Comparison of ENCODE assay signal across 8 mouse cellular contexts in genomic region chr8:110177359-110178155, GRCm38 (mm10). TPM values are rescaled to one million over a fixed set of nuclear protein-coding genes. Genes with fewer than 3 reads are reported as not detected.
DNase-seq lines count a peak whose midpoint lies in the region; ATAC-seq lines count a peak whose summit lies in the region.

No protein-coding gene starts in this region.

- no peak overlapping the region for H3K27ac ChIP-seq in stomach, embryonic 15.5 days

- H3K9me3 ChIP-seq in stomach, embryonic 15.5 days: no peaks in the 10 kb centered on the region

- intact Hi-C loops in gastrocnemius, postnatal 14 days (cut with DNase I; ENCODE audit: low total_unique reads): no loop called here

- H3K9ac ChIP-seq in stomach, embryonic 15.5 days: no peak overlapping the region

- H3K4me1 ChIP-seq in stomach, embryonic 15.5 days: 0 out of 2 replicates have a peak, but pooled peaks cover 8% of the 10 kb centered on the region

- WGBS in stomach, embryonic 15.5 days: 22% methylated on average over 22 of the region's 22 CpGs

- H3K36me3 ChIP-seq in stomach, embryonic 15.5 days: no peaks in the 10 kb centered on the region

- H3K4me3 ChIP-seq in stomach, embryonic 15.5 days (replicated peaks): no peak overlapping the region

- DNase-seq in kidney, postnatal 4 days: peak; percentile 21 to 43
- DNase-seq in kidney, adult 11 months: no peak
- DNase-seq in cerebellum, adult 11-12 months: peak; percentile 95
- DNase-seq in gastrocnemius, postnatal 14 days: peak; percentile 58
- DNase-seq in layer of hippocampus, postnatal 36 days: peak; percentile 26 to 50
- no peak for DNase-seq in thymus, postnatal 14 days

- H3K27me3 ChIP-seq in stomach, embryonic 15.5 days (replicated peaks): 0 out of 2 replicates have a peak, but pooled peaks cover 7% of the 10 kb centered on the region

- ATAC-seq in stomach, embryonic 15.5 days (ENCODE audit: insufficient read depth, low FRiP score, low read depth): 0 out of 2 replicates have a peak, but pooled peaks have one; percentile 27
- ATAC-seq in erythroblast, adult 5-6 weeks (replicated peaks; ENCODE audit: low FRiP score, poor library complexity, severe bottlenecking): no peak

- H3K4me2 ChIP-seq in stomach, embryonic 15.5 days: peak overlapping the region; percentile 30; the same call in 1 of the 2 replicates

RNA-seq across cellular contexts. Expression of gene Calb2, which starts 9.5 kb away (rescaled TPM):
- under 1 TPM; 0.25 to 0.27 TPM for total RNA-seq in gastrocnemius, postnatal 14 days (2021)
- 10 to 100 TPM; 44.3 to 51.0 TPM for total RNA-seq in layer of hippocampus, postnatal 36 days (2021)
- polyA plus RNA-seq in stomach, embryonic 15.5 days (2015; fragmentation: Nextera tagmentation; extraction: Ambion mirVana): 0.18 and 0.32 TPM in 2 replicates
- total RNA-seq in erythroblast, adult 5-6 weeks (2015; ENCODE audit: low replicate concordance): not detected in 2 replicates
- total RNA-seq in erythroblast, adult 5-6 weeks (2017; ENCODE audit: low replicate concordance): not detected in 2 replicates

RNA-seq across cellular contexts. Expression of gene Cmtr2, which starts 37.9 kb away (rescaled TPM):
- total RNA-seq in gastrocnemius, postnatal 14 days (2021): 1 to 10 TPM; 2.6 to 3.4 TPM
- total RNA-seq in layer of hippocampus, postnatal 36 days (2021): 1 to 10 TPM; 5.3 to 6.8 TPM
- polyA plus RNA-seq in stomach, embryonic 15.5 days (2015; fragmentation: Nextera tagmentation; extraction: Ambion mirVana): 8.7 and 8.8 TPM in 2 replicates
- 2.9 and 3.5 TPM in 2 replicates for total RNA-seq in erythroblast, adult 5-6 weeks (2015; ENCODE audit: low replicate concordance)
- total RNA-seq in erythroblast, adult 5-6 weeks (2017; ENCODE audit: low replicate concordance): 2.0 and 2.2 TPM in 2 replicates

Comparison
In these comparisons a context has a peak if more than half of its experiments do, and no peak if none do; other contexts are left out.
1. DNase-seq: peak in kidney, postnatal 4 days (2 of 2), cerebellum, adult 11-12 months (single experiment), gastrocnemius, postnatal 14 days (single experiment) and layer of hippocampus, postnatal 36 days (2 of 2); none in kidney, adult 11 months (single experiment) and thymus, postnatal 14 days (single experiment).
2. RNA of gene Calb2, which starts 9.5 kb away (total RNA-seq): 44.3 to 51.0 TPM in layer of hippocampus, postnatal 36 days; 0.25 to 0.27 TPM in gastrocnemius, postnatal 14 days and not detected in erythroblast, adult 5-6 weeks; every median in the first group is over 10 times any median in the second.